Mouse (Mus musculus) midbrain, embryonic 12.5 days (tissue): ENCODE data around the gene Hnrnpa0. TPM values are rescaled to one million over a fixed set of nuclear protein-coding genes. Genes with fewer than 3 reads are reported as not detected.

Experiments used
- ATAC-seq: fragments of 200-750 bp; cut with Nextera tagmentation; 2 replicates; pipeline ENCODE4 v1.8.0; 2017; ENCODE audit warnings: low read depth, moderate TSS enrichment, moderate library complexity; ENCODE audit not compliant: low FRiP score
- H3K27ac ChIP-seq: fragments of 300-500 bp; sonication (generic); replicated peaks from 2 replicates; pipeline ENCODE4 v1.5.1; 2016; ENCODE audit warnings: mild to moderate bottlenecking
- H3K27me3 ChIP-seq: fragments of 300-500 bp; sonication (generic); 2 replicates; pipeline ENCODE4 v1.6.1; 2016; ENCODE audit warnings: mild to moderate bottlenecking
- H3K36me3 ChIP-seq: fragments of 300-500 bp; sonication (generic); 2 replicates; pipeline ENCODE4 v1.6.1; 2016
- H3K4me1 ChIP-seq: fragments of 300-500 bp; sonication (generic); 2 replicates; pipeline ENCODE4 v1.6.1; 2016
- H3K4me2 ChIP-seq: fragments of 300-500 bp; sonication (generic); replicated peaks from 2 replicates; pipeline ENCODE4 v1.6.1; 2016; ENCODE audit warnings: mild to moderate bottlenecking, moderate library complexity
- H3K4me3 ChIP-seq: fragments of 300-500 bp; sonication (generic); 2 replicates; pipeline ENCODE4 v1.5.1; 2016; ENCODE audit warnings: mild to moderate bottlenecking
- H3K9ac ChIP-seq: fragments of 300-500 bp; sonication (generic); replicated peaks from 2 replicates; pipeline ENCODE4 v1.6.1; 2016; ENCODE audit warnings: mild to moderate bottlenecking, moderate library complexity
- H3K9me3 ChIP-seq: fragments of 300-500 bp; sonication (generic); 2 replicates; pipeline ENCODE4 v1.6.1; 2016; ENCODE audit warnings: mild to moderate bottlenecking
- WGBS: fragments of 180-500 bp; shearing (Covaris S2); methylation state at CpG from one replicate; pipeline ENCODE4 v1.1.7; 2016; 5-methylcytosine and 5-hydroxymethylcytosine counted together
- polyA plus RNA-seq: library from polyadenylated mRNA; unstranded; fragments of >200 nt; fragmentation: Nextera tagmentation; extraction: Ambion mirVana; gene quantifications from 2 replicates; pipeline ENCODE4 v1.2.1, GENCODE M21; 2016

The Hnrnpa0 gene
- polyA plus RNA-seq, 1 experiment from 2014 or later = 56.5 TPM

DNA sequence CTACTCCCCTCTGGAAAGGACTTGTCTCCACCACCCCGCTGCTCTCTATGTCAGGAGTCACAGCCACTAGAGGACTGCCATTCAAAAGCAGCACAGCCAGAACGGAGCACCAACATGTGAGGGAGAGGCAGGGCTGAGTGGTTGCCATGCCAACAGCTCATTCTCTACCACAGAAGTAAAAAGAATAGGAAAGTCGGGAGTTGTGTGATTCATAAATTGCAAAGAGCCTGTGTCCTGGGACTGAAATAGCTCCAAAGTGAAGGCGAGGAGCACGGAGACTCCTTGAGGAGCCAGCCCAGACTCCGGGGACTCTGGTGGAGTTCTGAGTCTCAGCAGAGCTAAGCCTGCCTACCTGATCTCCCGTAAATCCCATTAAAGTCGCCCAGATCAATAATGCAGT is 37.7 kb downstream of the Hnrnpa0 start:
- peak; percentile 91 for ATAC-seq
- Histone ChIP-seq H3K27me3 (no peaks in the 10 kb centered on the region), H3K9me3 (no peaks in the 10 kb centered on the region), H3K4me3 (no peak overlapping the region), H3K27ac (peak overlapping the region; percentile 58), H3K9ac (no peak overlapping the region), H3K36me3 (no peaks in the 10 kb centered on the region), H3K4me1 (peaks cover 15% of the 10 kb centered on the region), H3K4me2 (peak overlapping the region; percentile 24)
- 15% methylated on average over 8 of the region's 8 CpGs for WGBS

DNA sequence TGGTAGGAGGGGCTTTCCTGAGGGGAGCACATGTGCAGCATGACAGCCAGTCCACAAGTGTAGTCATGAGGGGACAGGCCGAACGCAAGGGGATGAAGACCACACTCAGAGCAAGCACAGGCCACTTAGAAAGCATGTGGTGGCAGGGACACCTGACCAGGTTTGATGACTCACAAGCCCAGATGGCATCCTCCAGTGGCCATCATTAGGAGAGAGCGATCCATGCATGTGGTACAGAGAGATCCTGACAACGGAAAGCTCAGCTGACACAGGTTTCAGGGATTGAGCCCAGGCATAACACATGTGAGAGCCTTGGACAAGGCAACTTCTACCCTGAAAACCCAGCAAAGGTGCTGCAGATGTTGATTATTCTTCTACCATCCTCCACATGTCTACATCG is 44.0 kb downstream of the Hnrnpa0 start:
- no peaks in the 10 kb centered on the region for H3K36me3 ChIP-seq
- H3K9me3 ChIP-seq = no peaks in the 10 kb centered on the region
- ATAC-seq = no peak
- H3K27ac ChIP-seq = no peak overlapping the region
- no peak overlapping the region for H3K4me3 ChIP-seq
- H3K4me1 ChIP-seq = no peaks in the 10 kb centered on the region
- no peak overlapping the region for H3K9ac ChIP-seq
- H3K4me2 ChIP-seq = no peak overlapping the region
- WGBS = 87% methylated on average over 5 of the region's 5 CpGs
- no peaks in the 10 kb centered on the region for H3K27me3 ChIP-seq

GRCm38 (mm10) chr13:58083521-58083920 is 44.8 kb downstream of the Hnrnpa0 start:
- no peak overlapping the region for H3K9ac ChIP-seq
- WGBS = 83% methylated on average over 11 of the region's 11 CpGs
- H3K4me2 ChIP-seq = no peak overlapping the region
- H3K4me3 ChIP-seq = no peak overlapping the region
- no peak for ATAC-seq
- H3K4me1 ChIP-seq = no peaks in the 10 kb centered on the region
- no peaks in the 10 kb centered on the region for H3K9me3 ChIP-seq
- no peaks in the 10 kb centered on the region for H3K36me3 ChIP-seq
- H3K27me3 ChIP-seq = no peaks in the 10 kb centered on the region
- no peak overlapping the region for H3K27ac ChIP-seq

- H3K27me3 ChIP-seq = no peaks in the 10 kb centered on the region
- H3K27ac ChIP-seq = no peak overlapping the region
- no peak overlapping the region for H3K4me2 ChIP-seq
- H3K4me1 ChIP-seq = no peaks in the 10 kb centered on the region
- no peaks in the 10 kb centered on the region for H3K9me3 ChIP-seq
- no peak for ATAC-seq
- 82% methylated on average over 5 of the region's 5 CpGs for WGBS
- H3K4me3 ChIP-seq = no peak overlapping the region
- H3K9ac ChIP-seq = no peak overlapping the region
- H3K36me3 ChIP-seq = no peaks in the 10 kb centered on the region
Measured at GRCm38 (mm10) chr13:58083048-58083447, 45.3 kb downstream of the Hnrnpa0 start.

DNA sequence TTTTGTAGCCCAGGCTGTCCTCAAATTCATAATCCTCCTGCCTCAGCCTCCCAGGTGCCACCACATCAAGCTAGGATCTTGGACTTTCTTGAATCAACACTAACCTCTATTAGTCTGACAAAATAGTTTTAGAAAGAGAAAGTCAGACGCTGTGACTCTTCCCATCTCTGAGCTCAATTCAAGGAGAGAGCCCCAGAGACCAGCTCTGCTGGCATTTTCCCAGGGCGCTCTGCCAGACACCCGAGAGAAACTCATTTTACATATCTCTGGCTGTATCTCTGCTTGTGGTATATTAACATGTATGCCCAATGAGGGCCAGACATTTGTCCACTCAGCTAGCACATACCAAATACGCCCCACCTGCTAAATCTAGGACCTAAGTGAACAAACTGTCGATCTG is 50.0 kb downstream of the Hnrnpa0 start:
- no peaks in the 10 kb centered on the region for H3K36me3 ChIP-seq
- H3K4me1 ChIP-seq = no peaks in the 10 kb centered on the region
- 88% methylated on average over 5 of the region's 5 CpGs for WGBS
- H3K27me3 ChIP-seq = no peaks in the 10 kb centered on the region
- no peaks in the 10 kb centered on the region for H3K9me3 ChIP-seq
- no peak overlapping the region for H3K9ac ChIP-seq
- H3K27ac ChIP-seq = no peak overlapping the region
- no peak overlapping the region for H3K4me2 ChIP-seq
- ATAC-seq = no peak
- H3K4me3 ChIP-seq = no peak overlapping the region

Other genes starting within 250 kb of the Hnrnpa0 start
- 22.4 and 28.1 TPM in 2 replicates for gene Spock1, start 220.2 kb downstream of the Hnrnpa0 start, polyA plus RNA-seq
- gene Klhl3, start 15.0 kb downstream of the Hnrnpa0 start, polyA plus RNA-seq = 4.3 and 4.4 TPM in 2 replicates
- gene Idnk, start 29.1 kb upstream of the Hnrnpa0 start, polyA plus RNA-seq = 61.7 and 69.7 TPM in 2 replicates
- 164 and 165 TPM in 2 replicates for gene Ubqln1, start 87.1 kb upstream of the Hnrnpa0 start, polyA plus RNA-seq
- 36.2 and 40.0 TPM in 2 replicates for gene Gkap1, start 147.1 kb upstream of the Hnrnpa0 start, polyA plus RNA-seq
- gene Kif27, start 230.6 kb upstream of the Hnrnpa0 start, polyA plus RNA-seq = 1.3 and 1.4 TPM in 2 replicates